Mouse (Mus musculus) 3T3-L1 (cell line): ENCODE data around the gene Ccdc117.
"Not testable (repeated sequence)": the region's sequence is repeated elsewhere in the genome, so short reads cannot be mapped to it uniquely, and the experiment has no call there.

ENCODE experiments used
- DNase-seq: peaks from one replicate; pipeline ENCODE4 v3.0.0-alpha.2; 2015; ENCODE audit warnings: low read depth, low spot score

The Ccdc117 gene

GRCm38 (mm10) chr11:5533108-5533507, 8.9 kb downstream of the Ccdc117 start:
- no peak for DNase-seq

DNA sequence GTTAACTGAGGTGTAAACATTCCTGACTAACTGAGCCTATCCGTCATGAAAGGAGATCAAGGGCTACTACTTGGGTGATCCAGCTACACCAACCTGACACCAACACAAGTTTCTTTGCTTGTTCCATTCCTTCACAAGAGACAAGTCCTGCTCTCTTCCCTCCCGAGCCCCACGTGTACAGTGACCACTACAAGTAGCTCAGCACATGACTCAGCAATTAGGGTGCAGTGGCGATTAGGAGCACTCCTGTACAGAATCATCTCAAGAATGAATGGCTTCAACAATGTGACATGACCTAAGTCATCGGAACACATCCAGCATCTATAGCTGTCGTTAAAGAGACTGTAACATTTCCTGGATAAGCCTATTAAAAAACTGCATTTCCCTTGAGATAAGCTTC, 11.3 kb downstream of the Ccdc117 start:
- DNase-seq = no peak

- no peak for DNase-seq
Observed at GRCm38 (mm10) chr11:5530172-5530571, 11.8 kb downstream of the Ccdc117 start.

GRCm38 (mm10) chr11:5528841-5529240, 13.1 kb downstream of the Ccdc117 start:
- no peak for DNase-seq

- DNase-seq = peak; percentile 44
Observed at GRCm38 (mm10) chr11:5527865-5528523, 14.0 kb downstream of the Ccdc117 start.

DNA sequence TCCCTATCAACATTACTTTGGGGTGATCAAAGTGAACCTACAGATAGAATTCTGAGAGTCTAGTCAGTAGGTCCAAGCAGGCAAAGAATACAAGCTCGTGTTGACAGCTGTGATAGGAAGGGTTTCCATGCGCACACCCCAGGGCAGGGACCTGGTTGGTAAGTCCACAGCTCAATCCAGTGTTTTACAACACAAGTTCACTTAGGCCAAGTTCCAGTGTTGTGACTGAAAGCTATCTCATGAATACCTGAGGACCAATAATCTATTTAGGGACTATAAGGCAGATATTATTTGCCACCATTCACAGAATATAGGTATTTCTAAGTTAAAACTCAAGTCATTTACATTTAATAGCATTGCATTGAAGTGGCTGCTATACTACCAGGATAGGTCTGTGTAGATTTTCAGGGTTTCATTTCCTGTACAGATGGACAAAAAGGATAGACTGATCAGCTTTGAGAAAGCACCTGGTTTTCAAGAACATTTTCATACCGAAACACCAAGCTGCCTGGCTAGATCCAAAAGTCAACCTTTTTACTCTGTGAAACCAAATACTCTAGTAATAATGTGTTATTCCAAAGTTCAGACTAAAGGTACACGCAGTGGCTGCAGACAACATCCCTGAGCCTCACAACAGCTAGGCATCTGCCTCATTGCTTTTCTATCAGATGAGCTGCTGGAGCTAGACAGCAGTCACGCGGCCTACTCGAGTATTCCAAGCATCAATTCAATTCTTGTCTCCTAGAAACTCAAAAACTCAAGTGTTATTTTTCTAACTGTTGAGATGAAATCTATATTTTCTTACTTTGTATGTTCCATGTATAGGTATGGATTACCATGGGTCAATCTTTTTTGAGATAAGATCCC, 15.2 kb downstream of the Ccdc117 start:
- DNase-seq = no peak

DNA sequence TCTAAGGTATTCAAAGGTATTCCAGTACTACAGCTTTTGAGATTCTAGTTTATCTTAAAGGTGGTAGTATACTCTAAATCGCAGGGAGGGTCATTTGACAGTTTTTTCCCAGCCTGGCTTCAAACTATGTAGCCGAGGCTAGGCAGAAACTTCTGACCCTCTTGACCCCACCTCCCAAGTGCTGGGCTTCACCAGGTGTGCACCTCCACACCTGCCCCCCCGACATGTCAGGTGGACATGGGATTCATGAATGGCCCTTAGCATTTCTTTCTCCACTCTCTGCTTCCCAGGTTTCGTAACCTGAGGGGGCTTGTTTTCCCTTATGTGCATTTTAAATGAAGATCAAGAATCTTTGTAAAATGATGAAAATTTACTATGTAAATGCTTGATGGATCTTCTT, 16.6 kb downstream of the Ccdc117 start:
- DNase-seq = no peak

GRCm38 (mm10) chr11:5522798-5523415, 19.1 kb downstream of the Ccdc117 start:
- no peak for DNase-seq

DNA sequence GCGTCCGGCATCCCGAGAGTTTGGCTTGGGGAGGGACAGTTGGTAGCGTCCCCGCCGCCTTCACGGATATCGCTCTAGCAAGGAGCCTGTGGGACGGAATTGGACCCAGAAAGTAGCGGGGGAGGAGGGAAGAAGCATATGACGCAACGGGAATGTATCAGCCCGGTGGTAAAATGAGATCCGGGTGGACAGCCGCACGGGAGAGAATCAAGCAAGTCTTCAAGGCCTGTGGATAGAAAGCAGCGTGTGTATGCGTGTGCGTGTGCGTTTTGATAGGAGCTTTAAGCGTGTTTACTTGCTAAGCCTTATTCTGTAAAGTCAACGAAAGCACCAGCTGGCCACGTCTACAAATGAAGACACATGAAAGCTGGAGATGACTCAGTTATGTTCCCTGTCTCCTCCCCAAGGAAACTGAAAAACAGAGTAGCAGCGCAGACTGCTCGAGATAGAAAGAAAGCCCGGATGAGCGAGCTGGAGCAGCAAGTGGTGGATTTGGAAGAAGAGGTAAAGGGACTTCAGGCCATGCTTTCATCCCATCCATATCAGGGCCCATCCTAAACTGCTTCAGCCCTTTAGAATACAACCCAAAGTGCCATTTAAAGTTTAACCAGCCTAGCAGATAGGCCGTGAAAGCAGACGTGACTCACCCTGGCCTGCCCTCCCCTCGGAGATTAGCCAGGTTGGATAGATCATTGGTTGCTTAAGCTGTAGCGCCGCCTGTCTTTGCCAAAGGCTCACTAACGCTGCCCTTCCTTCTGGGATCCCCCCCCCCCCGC, 20.3 kb downstream of the Ccdc117 start:
- DNase-seq = peak; percentile 92

- no peak for DNase-seq
Observed at GRCm38 (mm10) chr11:5521266-5521515, 20.8 kb downstream of the Ccdc117 start.

DNA sequence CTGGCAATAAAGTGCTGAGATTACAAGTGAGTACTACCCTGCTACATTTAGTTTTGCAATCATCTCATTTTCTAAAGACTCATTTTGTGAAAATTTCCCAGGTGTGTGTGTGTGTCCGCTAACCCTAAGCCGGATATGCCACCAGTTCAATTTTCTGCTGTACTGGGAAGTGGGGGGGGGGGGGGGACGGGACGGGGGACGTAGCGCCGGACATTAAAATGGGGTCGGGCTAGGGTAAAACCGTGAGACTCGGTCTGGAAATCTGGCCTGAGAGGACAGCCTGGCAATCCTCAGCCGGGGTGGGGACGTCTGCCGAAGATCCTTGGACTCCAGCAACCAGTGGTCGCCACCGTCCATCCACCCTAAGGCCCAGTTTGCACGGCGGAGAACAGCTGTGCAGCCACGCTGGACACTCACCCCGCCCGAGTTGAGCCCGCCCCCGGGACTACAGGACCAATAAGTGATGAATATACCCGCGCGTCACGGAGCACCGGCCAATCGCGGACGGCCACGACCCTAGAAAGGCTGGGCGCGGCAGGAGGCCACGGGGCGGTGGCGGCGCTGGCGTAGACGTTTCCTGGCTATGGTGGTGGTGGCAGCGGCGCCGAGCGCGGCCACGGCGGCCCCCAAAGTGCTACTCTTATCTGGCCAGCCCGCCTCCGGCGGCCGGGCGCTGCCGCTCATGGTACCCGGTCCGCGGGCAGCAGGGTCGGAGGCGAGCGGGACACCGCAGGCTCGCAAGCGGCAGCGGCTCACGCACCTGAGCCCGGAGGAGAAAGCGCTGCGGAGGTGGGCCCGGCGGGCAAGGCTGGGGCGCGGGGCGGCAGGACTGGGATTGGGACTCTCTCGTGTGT, 21.3 kb downstream of the Ccdc117 start, which contains the start of gene Xbp1:
Xbp1 (plus strand) TSS at position 248 of the 854 bp plus-strand sequence.
- peak; percentile 94 for DNase-seq

DNA sequence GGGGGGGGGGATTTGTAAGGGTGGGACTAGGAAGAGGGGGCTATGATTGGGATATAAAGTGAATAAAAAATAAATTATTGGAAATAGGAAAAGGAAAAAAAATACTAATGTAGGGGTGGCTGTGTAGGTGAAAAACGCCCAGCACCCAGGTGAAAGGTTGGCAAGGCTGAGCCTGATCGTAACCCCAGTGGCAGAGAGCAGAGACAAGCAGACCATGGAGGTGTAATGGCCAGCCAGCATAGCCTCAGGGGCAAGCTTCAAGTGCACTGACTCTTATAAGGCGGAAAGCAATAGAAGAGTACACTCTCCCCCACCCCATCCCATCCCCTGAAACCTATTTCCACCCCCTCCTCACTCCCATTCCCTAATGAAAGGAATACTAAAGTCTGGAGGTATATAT, 22.3 kb downstream of the Ccdc117 start:
- DNase-seq = no peak

- no peak for DNase-seq
Observed at GRCm38 (mm10) chr11:5517346-5517745, 24.6 kb downstream of the Ccdc117 start.

DNA sequence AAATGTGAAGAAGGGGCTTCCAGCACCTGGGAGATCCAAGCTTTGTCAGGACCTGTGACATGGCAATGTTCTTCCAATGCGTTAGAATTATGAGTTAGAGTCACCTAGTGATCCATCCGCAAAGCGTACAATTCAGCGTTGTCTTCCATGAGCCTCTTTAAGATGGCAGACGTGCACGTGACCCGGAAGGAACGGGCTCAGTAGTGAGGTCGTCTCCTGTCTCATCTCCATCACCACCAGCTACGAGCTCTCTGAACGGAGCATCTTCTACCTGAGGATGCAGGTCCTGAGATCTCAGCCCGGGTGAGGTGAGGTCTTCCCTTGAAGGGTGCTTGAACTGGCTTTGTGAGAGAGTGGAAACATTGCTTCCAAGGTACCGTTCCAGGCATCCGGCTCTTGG, 25.4 kb downstream of the Ccdc117 start:
- DNase-seq = no peak

- no peak for DNase-seq
Observed at GRCm38 (mm10) chr11:5516151-5516550, 25.8 kb downstream of the Ccdc117 start.

DNA sequence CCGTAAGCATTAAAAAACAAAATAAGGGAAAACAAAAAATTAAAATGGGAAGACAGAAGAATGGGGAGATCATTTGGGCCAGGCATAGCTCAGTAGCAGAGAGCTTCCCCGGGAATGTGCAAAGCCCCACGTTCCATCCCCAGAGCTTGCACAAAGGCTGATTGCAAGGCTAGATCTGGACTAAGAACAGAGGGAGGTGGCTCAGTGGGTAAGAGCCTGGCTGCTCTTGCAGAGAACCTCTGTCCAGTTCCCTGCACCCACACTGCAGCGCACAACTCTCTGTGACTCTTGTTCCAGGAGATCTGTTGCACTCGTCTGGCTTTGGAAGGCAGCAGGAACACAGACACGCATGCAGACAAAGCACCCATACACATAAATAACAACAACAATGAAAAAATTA, 26.3 kb downstream of the Ccdc117 start:
- DNase-seq = no peak

- no peak for DNase-seq
Observed at GRCm38 (mm10) chr11:5515196-5515595, 26.8 kb downstream of the Ccdc117 start.

DNA sequence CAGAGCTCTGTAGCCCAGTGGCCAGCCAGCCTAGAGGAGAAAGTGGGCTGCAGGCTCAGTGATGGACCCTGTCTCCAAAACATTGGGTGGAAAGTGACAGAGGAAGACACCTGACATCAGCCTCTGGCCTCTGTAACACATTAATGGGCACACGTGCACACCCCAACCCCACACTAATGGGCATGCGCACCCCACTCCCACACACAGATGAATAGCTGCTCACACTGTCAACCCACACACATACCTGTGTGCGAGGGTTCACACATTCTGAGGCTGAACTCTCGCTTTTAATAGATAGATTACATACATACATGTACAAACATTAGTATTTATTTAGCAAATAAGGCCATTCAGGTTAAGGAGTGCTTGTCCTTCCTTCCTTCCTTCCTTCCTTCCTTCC, 27.9 kb downstream of the Ccdc117 start:
- DNase-seq = no peak

GRCm38 (mm10) chr11:5512961-5513360, 29.0 kb downstream of the Ccdc117 start:
- no peak for DNase-seq

DNA sequence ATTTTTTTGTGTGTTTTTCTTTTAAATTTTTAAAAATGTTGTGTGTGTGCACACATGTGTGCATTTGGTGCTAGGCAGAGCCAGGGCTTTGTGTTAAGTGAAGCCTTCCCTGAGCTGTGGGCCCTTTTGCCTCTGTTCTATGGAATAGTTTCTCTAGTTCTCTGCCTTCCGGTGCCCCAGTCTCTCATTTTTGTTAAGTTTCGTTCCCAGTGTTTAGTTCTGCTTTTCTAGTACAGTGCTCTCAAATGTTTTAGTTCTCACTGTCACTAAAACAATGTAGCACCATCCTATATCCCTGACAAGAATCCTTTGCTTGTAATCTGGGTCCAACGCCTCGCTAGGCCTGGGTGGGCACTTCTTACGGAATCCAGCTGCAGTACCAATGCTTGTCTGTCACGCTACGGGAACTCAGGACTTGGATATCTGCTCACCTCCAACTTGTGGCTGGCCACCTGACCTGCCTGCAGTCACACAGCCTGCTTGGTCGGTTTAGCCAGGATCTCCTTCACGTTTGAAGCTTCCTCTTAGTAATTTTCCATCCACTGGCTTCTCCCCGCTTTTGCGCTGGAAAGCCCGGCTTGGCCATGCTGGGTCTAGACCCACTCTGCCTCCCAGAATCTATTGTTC, 29.8 kb downstream of the Ccdc117 start:
- DNase-seq = no peak

- not testable (repeated sequence) for DNase-seq
Observed at GRCm38 (mm10) chr11:5510686-5511085, 31.3 kb downstream of the Ccdc117 start.
